Comparison of ENCODE assay signal across 9 mouse cellular contexts in genomic region chr12:108958991-108959638, GRCm38 (mm10).
DNase-seq lines count a peak whose midpoint lies in the region; ATAC-seq and TF ChIP-seq lines count a peak whose summit lies in the region.
"Had no signal": no experiment of that assay in that cellular context is flagged by ENCODE, and none has a peak within 500 bp of the region (broad histone marks: within the 10 kb centered on the region; RNA-seq: fewer than 3 reads in every experiment).

No protein-coding gene starts in this region.

- DNase-seq in heart, adult 2 months: no peak
- no peak for DNase-seq in hindbrain, embryonic 14.5 days (ENCODE audit: low spot score)
- DNase-seq in midbrain, postnatal 0 days (ENCODE audit: low spot score): no peak
- DNase-seq in right cerebral cortex, postnatal 25 days: no peak
- no peak for DNase-seq in cerebellum, adult 8-10 months
- no peak for DNase-seq in urinary bladder, adult 2 months (ENCODE audit: low spot score)
- DNase-seq: cerebellum, postnatal 25 days had no signal

- peaks cover 2 to 14% of the 10 kb centered on the region in 2 experiments; a peak in 3 of 4 replicates for H3K4me1 ChIP-seq in heart, embryonic 14.5 days (ENCODE audit: control insufficient read depth in 2 of 2, insufficient read depth in 2 of 2, low read length in 2 of 2)
- no peaks in the 10 kb centered on the region; the same call in 1 of the 2 replicates for H3K4me1 ChIP-seq in heart, adult 2 months (ENCODE audit: control insufficient read depth, insufficient read depth, low read length)
- peaks cover 46% of the 10 kb centered on the region for H3K4me1 ChIP-seq in hindbrain, embryonic 14.5 days (replicated peaks; ENCODE audit: control insufficient read depth, insufficient read depth, low read length)
- H3K4me1 ChIP-seq in midbrain, postnatal 0 days (ENCODE audit: insufficient read depth, low read length): peaks cover 15% of the 10 kb centered on the region; the same call in 1 of the 2 replicates

- H3K79me2 ChIP-seq in heart, adult 2 months (replicated peaks; ENCODE audit: control insufficient read depth, insufficient read depth, low read length): no peaks in the 10 kb centered on the region

- H3K4me3 ChIP-seq in heart, embryonic 14.5 days (ENCODE audit: control insufficient read depth in 1 of 2, insufficient read depth in 1 of 2, low read depth in 1 of 2, low read length in 2 of 2): peak overlapping the region; percentile 34 to 43
- H3K4me3 ChIP-seq in heart, adult 2 months: no peak overlapping the region
- peak overlapping the region; percentile 10 for H3K4me3 ChIP-seq in hindbrain, embryonic 14.5 days (replicated peaks; ENCODE audit: low read length)
- H3K4me3 ChIP-seq in midbrain, postnatal 0 days (ENCODE audit: low read depth, low read length): peak overlapping the region; percentile 27

- no peak for TF ChIP-seq EP300 in heart, adult 2 months (IDR thresholded peaks at IDR 0.05; ENCODE audit: insufficient read depth, low read depth, low read length)

- intact Hi-C loops in heart, adult 2 months (cut with DNase I): no loop called here

- no peak for TF ChIP-seq POLR2A in heart, adult 2 months (IDR thresholded peaks at IDR 0.05; ENCODE audit: insufficient read depth, low read depth, low read length)

- no peaks in the 10 kb centered on the region for H3K36me3 ChIP-seq in heart, embryonic 14.5 days (ENCODE audit: control insufficient read depth, insufficient read depth, low read length)
- H3K36me3 ChIP-seq in heart, adult 2 months (ENCODE audit: control insufficient read depth, insufficient read depth, low read length): no peaks in the 10 kb centered on the region
- no peaks in the 10 kb centered on the region for H3K36me3 ChIP-seq in hindbrain, embryonic 14.5 days (replicated peaks; ENCODE audit: control insufficient read depth, insufficient read depth)
- H3K36me3 ChIP-seq in midbrain, postnatal 0 days (ENCODE audit: insufficient read depth, low read length): no peaks in the 10 kb centered on the region

- 7% methylated on average over 23 of the region's 23 CpGs for WGBS in heart, embryonic 14.5 days
- 46% methylated on average over 23 of the region's 23 CpGs for WGBS in heart, adult 2 months
- 3% methylated on average over 23 of the region's 23 CpGs for WGBS in hindbrain, embryonic 14.5 days
- WGBS in midbrain, postnatal 0 days: 3% methylated on average over 23 of the region's 23 CpGs

- no peaks in the 10 kb centered on the region for H3K9me3 ChIP-seq in heart, embryonic 14.5 days (ENCODE audit: control insufficient read depth, low read length)
- no peaks in the 10 kb centered on the region for H3K9me3 ChIP-seq in hindbrain, embryonic 14.5 days (ENCODE audit: control insufficient read depth, low read length)
- no peaks in the 10 kb centered on the region for H3K9me3 ChIP-seq in midbrain, postnatal 0 days (ENCODE audit: low read length)

- H3K27ac ChIP-seq in heart, embryonic 14.5 days (replicated peaks in 1 of 2; ENCODE audit: control insufficient read depth in 1 of 2, insufficient read depth in 1 of 2, low read depth in 2 of 2, low read length in 2 of 2): no peak overlapping the region
- H3K27ac ChIP-seq in heart, adult 2 months: no peak overlapping the region
- peak overlapping the region; percentile 80 for H3K27ac ChIP-seq in hindbrain, embryonic 14.5 days
- H3K27ac ChIP-seq in midbrain, postnatal 0 days (ENCODE audit: low read depth, low read length): peak overlapping the region; percentile 32; the same call in 1 of the 2 replicates

- H3K9ac ChIP-seq in heart, embryonic 14.5 days (ENCODE audit: low read length): peak overlapping the region; percentile 46; the same call in 1 of the 2 replicates
- H3K9ac ChIP-seq in heart, adult 2 months (ENCODE audit: low read depth, low read length): no peak overlapping the region
- H3K9ac ChIP-seq in hindbrain, embryonic 14.5 days: peak overlapping the region; percentile 45; the same call in 1 of the 2 replicates
- 0 out of 2 replicates have a peak overlapping the region, but pooled peaks have one; percentile 33 for H3K9ac ChIP-seq in midbrain, postnatal 0 days (replicated peaks; ENCODE audit: low read length, poor library complexity, severe bottlenecking)

- peak overlapping the region; percentile 71 for H3K4me2 ChIP-seq in heart, embryonic 14.5 days (ENCODE audit: low read length)
- peak overlapping the region; percentile 53 for H3K4me2 ChIP-seq in hindbrain, embryonic 14.5 days (replicated peaks)
- H3K4me2 ChIP-seq in midbrain, postnatal 0 days (ENCODE audit: low read depth, low read length, poor library complexity, severe bottlenecking): peak overlapping the region; percentile 51

- no peak for TF ChIP-seq CTCF in heart, adult 2 months (IDR thresholded peaks at IDR 0.05)
- no peak for TF ChIP-seq CTCF in midbrain, postnatal 0 days (IDR thresholded peaks at IDR 0.05)

- no peaks in the 10 kb centered on the region for H3K27me3 ChIP-seq in heart, embryonic 14.5 days (ENCODE audit: control insufficient read depth, insufficient read depth, low read length)
- H3K27me3 ChIP-seq in heart, adult 2 months (ENCODE audit: control insufficient read depth, insufficient read depth, low read length): no peaks in the 10 kb centered on the region
- H3K27me3 ChIP-seq in hindbrain, embryonic 14.5 days (ENCODE audit: control insufficient read depth, insufficient read depth, low read length): no peaks in the 10 kb centered on the region
- H3K27me3 ChIP-seq in midbrain, postnatal 0 days (ENCODE audit: insufficient read depth, low read length): no peaks in the 10 kb centered on the region

- no peak for ATAC-seq in heart, embryonic 14.5 days (ENCODE audit: insufficient number of reproducible peaks, insufficient read depth, low FRiP score, low read depth)
- 0 out of 2 replicates have a peak, but pooled peaks have one; percentile 8 for ATAC-seq in common myeloid progenitor, adult 5-6 weeks (replicated peaks; ENCODE audit: low read depth, poor library complexity, severe bottlenecking)
- peak; percentile 28 for ATAC-seq in hindbrain, embryonic 14.5 days (ENCODE audit: low FRiP score)
- no peak for ATAC-seq in midbrain, postnatal 0 days (ENCODE audit: low FRiP score)

Comparison
In these comparisons a context has a peak if more than half of its experiments do, and no peak if none do; other contexts are left out.
1. ATAC-seq: peak in common myeloid progenitor, adult 5-6 weeks (single experiment) and hindbrain, embryonic 14.5 days (single experiment); none in heart, embryonic 14.5 days (single experiment) and midbrain, postnatal 0 days (single experiment).
2. H3K27ac ChIP-seq: peak in hindbrain, embryonic 14.5 days (single experiment) and midbrain, postnatal 0 days (single experiment); none in heart, embryonic 14.5 days (0 of 2) and heart, adult 2 months (single experiment).
3. Peak in every context shown above with its lines, with median percentiles within 50 percentile points of each other: H3K4me2 ChIP-seq.